Mouse (Mus musculus): ENCODE measurements around the gene Dynll1. TPM values are rescaled to one million over a fixed set of nuclear protein-coding genes. Genes with fewer than 3 reads are reported as not detected.

Dynll1 gene
- polyA plus RNA-seq (2014; fragmentation: Illumina TruSeq; extraction: RNeasy Lipid Tissue Mini Kit (QIAGEN cat#74804); ENCODE audit: insufficient read depth, low read depth, low replicate concordance), result 523 TPM

GRCm38 (mm10) chr5:115300792-115301614 lies at the start of gene Dynll1:
TSS of gene Dynll1 (minus strand) at chr5:115300999.

GRCm38 (mm10) chr5:115348546-115349224 lies 47.9 kb upstream of the Dynll1 start, which contains the start of gene Cox6a1:
TSS of gene Cox6a1 (minus strand) at chr5:115348981.

GRCm38 (mm10) chr5:115340577-115341313 lies 39.9 kb upstream of the Dynll1 start, which contains the start of the genes Gatc and Triap1:
TSS of gene Gatc (minus strand) at chr5:115341178.
TSS of gene Triap1 (plus strand) at chr5:115341225.

GRCm38 (mm10) chr5:115326875-115327609 lies 26.2 kb upstream of the Dynll1 start, which contains the start of gene Srsf9:
TSS of gene Srsf9 (plus strand) at chr5:115327177.

GRCm38 (mm10) chr5:115279226-115280049 lies 21.4 kb downstream of the Dynll1 start, which contains the start of gene Coq5:
TSS of gene Coq5 (plus strand) at chr5:115279666.

GRCm38 (mm10) chr5:115272812-115273548 lies 27.8 kb downstream of the Dynll1 start, which contains the start of gene Rnf10:
TSS of gene Rnf10 (minus strand) at chr5:115272898.

Other genes starting within 250 kb of the Dynll1 start
- not detected for gene Gm10401, start 202.7 kb downstream of the Dynll1 start, polyA plus RNA-seq (2014; fragmentation: Illumina TruSeq; extraction: RNeasy Lipid Tissue Mini Kit (QIAGEN cat#74804); ENCODE audit: insufficient read depth, low read depth, low replicate concordance)
- gene Acads, start 181.7 kb downstream of the Dynll1 start, polyA plus RNA-seq (2014; fragmentation: Illumina TruSeq; extraction: RNeasy Lipid Tissue Mini Kit (QIAGEN cat#74804); ENCODE audit: insufficient read depth, low read depth, low replicate concordance), result 28.8 TPM
- gene Unc119b, start 166.0 kb downstream of the Dynll1 start, polyA plus RNA-seq (2014; fragmentation: Illumina TruSeq; extraction: RNeasy Lipid Tissue Mini Kit (QIAGEN cat#74804); ENCODE audit: insufficient read depth, low read depth, low replicate concordance), result 24.9 TPM
- gene Mlec, start 142.8 kb downstream of the Dynll1 start, polyA plus RNA-seq (2014; fragmentation: Illumina TruSeq; extraction: RNeasy Lipid Tissue Mini Kit (QIAGEN cat#74804); ENCODE audit: insufficient read depth, low read depth, low replicate concordance), result 39.2 TPM
- gene Cabp1, start 106.6 kb downstream of the Dynll1 start, polyA plus RNA-seq (2014; fragmentation: Illumina TruSeq; extraction: RNeasy Lipid Tissue Mini Kit (QIAGEN cat#74804); ENCODE audit: insufficient read depth, low read depth, low replicate concordance), result 2.7 TPM
- gene Pop5, start 65.2 kb downstream of the Dynll1 start, polyA plus RNA-seq (2014; fragmentation: Illumina TruSeq; extraction: RNeasy Lipid Tissue Mini Kit (QIAGEN cat#74804); ENCODE audit: insufficient read depth, low read depth, low replicate concordance), result 94.8 TPM
- 74.2 TPM for gene Rnf10, start 28.1 kb downstream of the Dynll1 start, polyA plus RNA-seq (2014; fragmentation: Illumina TruSeq; extraction: RNeasy Lipid Tissue Mini Kit (QIAGEN cat#74804); ENCODE audit: insufficient read depth, low read depth, low replicate concordance)
- gene Coq5, start 21.3 kb downstream of the Dynll1 start, polyA plus RNA-seq (2014; fragmentation: Illumina TruSeq; extraction: RNeasy Lipid Tissue Mini Kit (QIAGEN cat#74804); ENCODE audit: insufficient read depth, low read depth, low replicate concordance), result 12.6 TPM
- 47.7 TPM for gene Srsf9, start 26.2 kb upstream of the Dynll1 start, polyA plus RNA-seq (2014; fragmentation: Illumina TruSeq; extraction: RNeasy Lipid Tissue Mini Kit (QIAGEN cat#74804); ENCODE audit: insufficient read depth, low read depth, low replicate concordance)
- gene Gatc, start 40.2 kb upstream of the Dynll1 start, polyA plus RNA-seq (2014; fragmentation: Illumina TruSeq; extraction: RNeasy Lipid Tissue Mini Kit (QIAGEN cat#74804); ENCODE audit: insufficient read depth, low read depth, low replicate concordance), result 14.7 TPM
- gene Triap1, start 40.2 kb upstream of the Dynll1 start, polyA plus RNA-seq (2014; fragmentation: Illumina TruSeq; extraction: RNeasy Lipid Tissue Mini Kit (QIAGEN cat#74804); ENCODE audit: insufficient read depth, low read depth, low replicate concordance), result 40.8 TPM
- gene Cox6a1, start 48.0 kb upstream of the Dynll1 start, polyA plus RNA-seq (2014; fragmentation: Illumina TruSeq; extraction: RNeasy Lipid Tissue Mini Kit (QIAGEN cat#74804); ENCODE audit: insufficient read depth, low read depth, low replicate concordance), result 684 TPM
- gene Msi1, start 128.6 kb upstream of the Dynll1 start, polyA plus RNA-seq (2014; fragmentation: Illumina TruSeq; extraction: RNeasy Lipid Tissue Mini Kit (QIAGEN cat#74804); ENCODE audit: insufficient read depth, low read depth, low replicate concordance), result 0.30 TPM
- gene Pla2g1b, start 165.3 kb upstream of the Dynll1 start, polyA plus RNA-seq (2014; fragmentation: Illumina TruSeq; extraction: RNeasy Lipid Tissue Mini Kit (QIAGEN cat#74804); ENCODE audit: insufficient read depth, low read depth, low replicate concordance), result 47.4 TPM
- 12.3 TPM for gene Sirt4, start 183.7 kb upstream of the Dynll1 start, polyA plus RNA-seq (2014; fragmentation: Illumina TruSeq; extraction: RNeasy Lipid Tissue Mini Kit (QIAGEN cat#74804); ENCODE audit: insufficient read depth, low read depth, low replicate concordance)
- 53.2 TPM for gene Pxn, start 205.7 kb upstream of the Dynll1 start, polyA plus RNA-seq (2014; fragmentation: Illumina TruSeq; extraction: RNeasy Lipid Tissue Mini Kit (QIAGEN cat#74804); ENCODE audit: insufficient read depth, low read depth, low replicate concordance)